Mouse (Mus musculus) embryo, embryonic 9.5 days (tissue): ENCODE results near the gene Olfr1367.

Experiments used
- DNase-seq: peaks from one replicate; pipeline ENCODE4 v3.0.0-alpha.2; 2017; ENCODE audit errors: extremely low spot score

Olfr1367 gene

DNA sequence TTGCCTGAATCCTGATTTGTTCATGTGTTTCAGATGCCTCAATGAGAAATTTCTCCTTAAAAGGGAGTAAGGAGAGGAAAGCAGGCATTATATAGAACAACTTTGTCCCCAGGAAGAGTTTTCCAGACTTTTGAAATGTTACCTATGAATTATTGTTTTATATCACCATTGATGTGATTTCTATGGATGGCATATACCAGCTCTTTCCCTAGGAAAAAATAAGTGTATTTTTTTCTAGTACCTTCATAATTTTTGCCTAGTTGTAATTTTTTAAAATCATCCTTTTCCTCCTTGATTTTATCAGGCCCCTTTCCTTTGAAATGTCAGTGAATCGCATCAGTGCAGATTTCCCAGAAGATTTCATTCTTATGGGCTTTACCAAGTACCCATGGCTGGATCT lies at the start of gene Olfr1367:
TSS of gene Olfr1367 (plus strand) at position 301 of the 400 bp plus-strand sequence.
- no peak for DNase-seq

DNA sequence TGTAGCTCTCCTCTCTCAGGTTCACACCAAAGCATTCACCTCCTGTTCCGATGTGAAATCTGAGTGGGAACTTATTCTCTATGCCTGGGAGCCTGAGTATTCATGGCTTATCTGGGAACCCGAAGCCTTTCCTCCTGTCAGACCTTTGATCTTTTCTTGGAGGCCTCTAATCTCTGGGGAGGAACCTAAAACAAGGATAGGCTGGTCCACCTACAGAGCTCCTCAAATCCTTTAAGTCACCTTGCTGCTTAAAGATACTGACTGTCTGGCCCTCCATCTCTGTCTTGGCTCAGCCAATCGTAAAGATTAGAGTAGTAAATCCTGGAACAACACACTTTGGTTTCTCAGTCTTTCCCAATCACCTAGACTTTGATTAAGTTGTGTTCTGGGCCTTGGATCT lies 48.2 kb upstream of the Olfr1367 start:
- no peak for DNase-seq

DNA sequence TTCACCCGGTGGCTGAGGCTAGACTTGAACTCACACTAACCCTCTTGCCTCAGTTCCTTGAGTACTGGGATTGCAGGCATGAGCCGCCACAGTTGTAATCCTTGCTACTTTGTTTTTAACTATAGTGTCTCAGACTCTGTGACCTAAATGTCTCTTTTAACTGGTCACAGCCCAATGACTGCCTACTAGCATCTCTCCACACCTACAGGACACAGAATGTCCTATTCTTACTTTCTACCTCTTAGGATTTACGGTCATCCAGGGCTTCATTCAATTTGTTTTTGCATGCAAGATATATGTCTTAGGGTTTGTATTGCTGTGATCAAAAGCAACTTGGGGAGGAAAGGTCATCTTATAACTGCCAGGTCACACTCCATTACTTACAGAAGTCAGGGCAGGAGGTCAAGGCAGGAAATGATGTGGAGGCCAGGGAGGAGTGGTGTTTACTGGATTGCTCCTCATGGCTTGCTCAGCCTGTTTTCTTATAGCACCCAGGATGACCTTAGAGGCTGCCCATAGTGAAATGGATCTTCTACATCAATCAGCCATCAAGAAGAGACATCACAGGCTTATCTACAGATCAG lies 42.1 kb upstream of the Olfr1367 start:
- peak; percentile 30 for DNase-seq

DNA sequence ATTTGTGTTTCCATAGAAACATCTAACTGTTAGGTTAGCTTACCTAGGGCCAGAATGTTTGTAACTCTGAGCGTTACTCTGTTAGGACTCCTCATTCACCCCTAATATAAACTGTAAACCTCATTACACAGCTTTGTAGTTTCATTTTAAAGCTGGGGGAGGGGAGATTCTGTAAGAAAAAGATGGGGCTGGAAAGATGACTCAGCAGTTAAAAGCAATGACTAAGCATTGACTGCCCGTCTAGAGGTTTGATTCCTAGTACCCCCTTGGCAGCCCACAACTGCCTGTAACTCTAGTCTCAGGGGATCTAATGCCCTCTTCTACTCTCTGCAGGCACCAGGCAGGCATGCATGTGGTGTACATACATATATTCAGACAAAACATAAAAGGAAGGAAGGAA lies 36.9 kb upstream of the Olfr1367 start:
- DNase-seq, result no peak

DNA sequence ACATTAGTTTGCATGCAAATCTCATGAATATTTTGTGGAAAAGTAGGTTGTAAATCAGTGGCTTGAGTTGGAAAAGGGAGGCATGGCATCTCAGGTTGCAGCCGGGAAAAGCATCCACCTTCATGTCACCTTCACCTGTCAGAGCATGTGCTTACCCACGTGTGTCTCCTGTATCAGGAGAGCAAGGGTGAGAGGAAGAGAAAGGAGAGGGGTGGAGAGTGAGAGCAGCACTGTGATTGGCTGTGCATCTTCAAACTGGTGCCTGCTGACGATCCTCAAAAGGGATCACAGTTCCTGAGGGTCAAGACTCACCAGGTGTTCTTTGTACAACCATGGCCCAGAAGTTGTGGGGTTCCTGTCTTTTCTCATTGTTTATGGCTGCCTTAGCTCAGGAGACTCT lies 34.8 kb upstream of the Olfr1367 start, which contains the start of gene Gpx6:
TSS of gene Gpx6 (plus strand) at position 200 of the 400 bp plus-strand sequence.
- no peak for DNase-seq

DNA sequence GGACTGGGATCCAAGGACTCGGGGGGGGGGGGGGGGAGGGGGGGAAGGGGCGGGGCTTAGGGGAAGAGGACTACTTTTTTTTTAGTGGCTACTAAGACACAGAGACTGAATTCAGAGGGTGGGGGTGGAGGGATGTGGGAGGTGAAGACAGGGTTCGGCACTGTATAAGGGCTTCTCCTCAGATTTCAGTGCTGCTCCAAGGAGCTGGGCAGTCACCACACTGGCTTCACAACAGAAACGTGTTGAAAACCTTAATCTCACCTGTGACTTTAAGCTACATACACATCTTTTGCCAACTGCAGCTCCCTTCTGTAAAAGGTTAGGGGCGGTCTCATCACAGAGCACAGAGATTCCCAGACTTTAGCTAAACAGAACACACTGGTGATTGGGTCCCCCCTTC lies 33.9 kb upstream of the Olfr1367 start:
- no peak for DNase-seq

DNA sequence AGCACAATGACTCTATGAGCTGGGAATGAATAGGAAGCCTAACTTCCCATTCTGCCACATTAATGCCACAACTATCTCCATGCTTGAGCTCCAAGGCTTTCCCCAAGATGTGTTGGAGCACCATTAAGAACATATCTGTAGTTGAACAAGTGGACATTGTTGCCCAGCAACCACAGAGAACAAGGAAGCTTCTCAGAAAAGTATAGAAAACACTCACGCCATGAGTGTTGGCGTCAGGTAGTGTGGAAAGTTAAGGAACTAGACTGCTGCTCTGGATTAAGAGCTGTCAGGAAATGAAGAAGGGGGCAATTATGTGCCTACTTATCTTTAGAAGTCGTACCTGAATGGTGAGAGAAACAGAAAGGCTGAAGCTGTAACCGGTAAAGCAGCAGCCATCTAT lies 32.8 kb upstream of the Olfr1367 start:
- DNase-seq, result no peak

DNA sequence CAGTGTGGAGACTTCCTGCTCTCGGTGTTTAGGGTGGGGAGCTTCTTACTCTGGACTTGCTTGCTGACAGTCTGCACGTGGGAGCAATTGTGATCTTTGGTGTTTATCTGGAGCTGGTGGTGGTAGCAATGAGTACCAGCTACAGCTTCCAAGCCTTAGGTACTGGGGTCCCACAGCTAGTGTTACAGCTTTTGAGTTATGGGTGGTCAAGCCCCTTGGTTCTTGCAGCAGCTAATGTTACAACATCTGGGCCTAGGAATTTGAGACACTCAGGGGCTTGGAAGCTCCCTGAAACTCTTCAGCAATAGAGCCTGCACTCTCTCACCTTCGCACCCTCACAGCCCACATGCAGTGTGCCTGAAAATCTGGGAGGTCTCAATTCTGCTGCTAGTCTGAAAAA lies 26.4 kb upstream of the Olfr1367 start:
- no peak for DNase-seq

DNA sequence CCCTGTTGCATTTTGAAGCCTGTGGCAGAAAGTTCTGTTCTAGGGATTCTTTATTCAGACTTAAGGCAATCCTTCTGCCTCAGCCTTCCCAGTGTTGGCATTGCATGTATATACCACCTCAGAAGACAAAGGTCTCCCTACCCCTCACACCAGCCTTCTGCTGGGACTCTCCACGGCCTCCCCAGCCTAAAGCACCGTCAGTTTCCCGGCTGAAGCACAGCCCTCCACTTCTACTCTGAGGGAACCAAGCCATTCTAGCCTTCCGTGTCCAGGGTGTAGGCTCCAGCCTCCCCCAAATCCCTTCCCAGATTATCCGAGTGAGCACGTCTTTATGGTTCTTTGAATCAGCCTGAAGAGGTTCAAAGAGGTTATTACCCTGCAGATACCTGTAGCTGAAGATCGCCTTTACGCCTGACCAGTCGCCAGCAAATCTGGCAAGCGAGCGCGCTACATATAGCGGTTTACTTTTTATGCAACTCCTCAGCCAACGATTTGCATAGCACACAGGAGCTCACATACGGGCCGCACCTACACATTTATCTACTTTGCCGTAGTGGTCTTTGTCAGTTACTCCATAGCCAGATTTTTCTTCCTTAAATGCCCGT lies 24.7 kb upstream of the Olfr1367 start:
- peak; percentile 70 for DNase-seq

DNA sequence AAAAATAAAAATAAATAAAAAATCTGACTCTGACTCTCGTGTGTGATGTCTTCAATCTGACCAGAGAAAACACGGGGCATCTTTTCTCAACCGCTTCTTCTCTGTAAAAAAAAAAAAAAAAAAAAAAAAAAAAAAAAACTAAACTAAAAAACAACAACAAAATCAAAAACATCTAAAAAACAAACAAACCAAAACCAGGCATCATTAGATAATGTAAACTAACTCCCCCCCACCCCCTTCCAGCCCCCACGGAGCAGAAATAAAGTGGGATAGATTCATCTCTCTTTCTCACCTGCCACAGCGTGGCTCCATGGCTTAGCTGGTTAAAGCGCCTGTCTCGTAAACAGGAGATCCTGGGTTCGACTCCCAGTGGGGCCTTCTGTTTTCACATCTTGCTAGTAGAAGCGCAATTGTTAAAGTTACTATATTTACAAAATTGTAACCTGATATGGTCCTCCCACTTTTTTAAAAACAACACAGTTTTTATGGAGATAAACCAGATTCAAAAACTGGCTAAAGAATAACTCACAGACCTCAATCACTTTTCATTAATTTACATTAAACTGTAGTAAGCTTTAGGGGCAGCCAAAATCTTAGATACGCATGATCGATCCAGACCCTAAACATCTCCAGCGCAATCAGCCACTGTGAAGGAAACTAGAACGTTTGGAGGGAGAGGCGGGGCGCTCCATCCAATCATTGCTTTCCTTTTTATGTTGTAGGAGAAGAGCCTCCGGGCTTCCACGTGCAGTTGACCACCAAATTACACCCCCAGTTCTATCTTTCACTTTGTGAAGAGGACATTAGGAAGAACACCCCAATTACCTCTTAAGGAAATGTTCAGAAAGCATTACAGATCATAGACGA lies 24.0 kb upstream of the Olfr1367 start:
- DNase-seq, result peak; percentile 86

DNA sequence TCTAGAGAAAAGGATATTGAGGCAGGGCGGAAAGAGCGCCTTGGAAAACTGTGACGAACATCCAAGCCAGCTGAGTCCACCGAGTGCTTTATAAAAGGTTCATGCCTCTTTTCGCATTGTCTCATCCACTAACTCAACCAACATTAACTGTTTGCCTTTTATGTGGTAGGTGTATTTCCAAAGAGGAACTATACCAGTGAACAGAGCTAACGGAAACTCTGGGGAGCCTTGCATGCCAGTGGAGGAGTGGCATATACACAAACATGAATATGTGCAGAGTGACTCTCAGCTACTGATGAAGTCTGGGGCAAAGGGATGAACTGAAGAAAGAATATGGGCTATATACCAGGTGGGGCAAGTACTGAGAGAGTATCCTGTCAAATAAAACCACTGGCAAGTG lies 23.3 kb upstream of the Olfr1367 start:
- DNase-seq, result no peak

DNA sequence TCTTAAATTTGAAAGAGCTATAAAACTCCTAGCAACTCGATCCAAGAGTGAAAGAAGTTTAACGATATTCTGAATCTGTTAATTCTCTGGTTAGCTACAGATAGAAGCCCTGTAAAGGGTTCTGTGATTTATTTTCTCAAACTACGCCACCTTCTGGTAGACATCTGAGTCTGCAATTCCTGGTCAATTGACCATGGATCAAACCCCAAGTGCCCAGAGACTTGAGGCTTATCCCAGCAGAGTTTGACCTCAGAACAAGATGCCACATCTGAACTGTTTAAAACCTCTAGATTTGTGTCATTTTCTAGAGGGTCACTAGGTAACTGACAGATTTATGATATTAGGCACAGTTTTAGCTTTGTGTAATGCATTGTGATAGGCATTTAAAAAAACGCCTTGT lies 20.5 kb upstream of the Olfr1367 start:
- peak; percentile 65 for DNase-seq

DNA sequence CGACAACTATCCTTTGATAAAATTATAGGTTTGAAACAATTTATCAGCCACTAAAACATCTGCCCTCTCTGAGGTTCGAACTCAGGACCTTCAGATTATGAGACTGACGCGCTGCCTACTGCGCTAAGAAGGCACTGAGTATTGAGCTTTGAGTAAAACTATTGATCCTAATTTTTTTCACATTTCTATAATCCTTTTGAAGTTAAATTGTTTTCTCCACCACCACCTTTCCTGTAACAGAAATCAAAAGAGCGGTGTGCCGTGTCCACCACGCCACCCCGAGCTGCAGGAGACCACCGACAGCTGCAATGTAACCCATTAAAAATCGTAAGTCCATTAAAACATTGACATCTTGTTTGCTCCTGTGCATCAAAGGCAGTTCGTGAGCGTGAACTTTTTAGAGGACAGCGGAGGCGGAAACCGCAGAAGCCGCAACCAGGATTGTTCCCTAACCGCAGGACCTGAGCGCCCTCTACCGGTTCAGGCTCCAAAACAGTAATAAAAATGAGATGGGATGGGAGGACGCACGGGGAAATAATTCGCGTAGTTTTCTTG lies 20.0 kb upstream of the Olfr1367 start:
- DNase-seq, result peak; percentile 88

DNA sequence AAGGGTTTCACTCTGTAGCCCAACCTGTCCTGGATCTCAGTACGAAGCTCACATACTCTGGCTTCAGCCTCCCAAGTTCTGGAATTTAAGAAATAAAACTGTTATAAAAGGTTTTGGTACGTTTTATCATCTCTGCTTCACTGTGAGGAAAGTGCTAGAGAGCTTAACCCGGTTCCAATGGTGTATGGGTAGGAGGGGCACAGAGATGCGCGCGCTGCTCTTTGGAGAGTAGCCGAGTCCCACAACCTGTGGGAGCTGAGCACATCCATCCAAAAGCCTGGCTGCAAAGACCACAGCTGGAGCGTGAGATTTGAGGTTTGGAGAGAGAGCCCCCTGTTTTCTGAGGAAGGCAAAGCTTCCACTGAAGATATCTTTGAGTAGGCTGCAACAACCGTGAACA lies 19.3 kb upstream of the Olfr1367 start:
- peak; percentile 65 for DNase-seq

DNA sequence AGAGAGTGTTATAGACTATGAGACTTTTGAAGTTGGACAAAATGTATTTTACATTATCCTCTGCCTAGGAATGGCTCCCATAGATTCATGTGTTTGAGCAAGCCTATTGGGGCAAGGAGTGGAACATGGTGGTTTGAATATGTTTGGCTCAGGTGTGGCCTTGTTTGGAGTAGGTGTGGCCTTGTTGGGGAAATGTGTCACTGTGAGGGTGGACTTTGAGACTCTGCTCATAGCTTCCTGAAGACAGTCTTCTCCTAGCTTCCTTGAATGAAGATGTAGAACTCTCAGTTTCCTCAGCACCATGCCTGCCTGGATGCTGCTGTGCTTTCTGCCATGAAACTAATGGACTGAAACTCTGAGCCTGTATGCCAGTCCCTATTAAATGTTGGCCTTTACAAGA lies 3.9 kb downstream of the Olfr1367 start:
- DNase-seq, result no peak

DNA sequence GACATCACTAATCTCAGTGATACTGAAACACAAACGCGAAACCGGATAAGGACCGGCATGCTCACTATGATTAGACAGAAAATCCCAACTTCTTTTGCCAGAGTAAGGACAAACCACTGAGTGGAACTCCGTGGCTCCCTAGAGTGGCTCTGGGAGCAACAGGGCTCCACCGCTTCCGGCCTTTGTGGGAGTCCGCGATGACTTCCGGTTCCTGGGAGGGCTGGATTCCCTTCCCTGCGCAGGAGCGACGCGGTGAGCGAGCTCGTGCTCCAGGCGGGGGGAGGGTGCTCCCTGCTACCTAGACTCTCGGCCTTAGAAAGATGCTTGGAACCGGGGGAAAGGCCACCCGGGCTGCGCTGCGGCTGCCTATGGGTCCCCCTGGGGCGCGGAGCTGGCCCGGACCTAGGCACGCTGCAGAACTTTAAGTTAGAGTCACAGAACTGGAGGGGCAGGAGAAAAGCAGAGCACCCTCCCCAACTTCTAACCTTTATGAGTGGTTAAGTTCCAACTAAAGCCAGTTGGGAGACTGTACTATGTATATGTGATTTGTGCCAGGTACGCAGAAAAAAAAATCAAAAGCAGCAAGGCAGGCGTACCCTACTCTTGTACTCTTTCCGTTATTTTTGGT lies 16.0 kb downstream of the Olfr1367 start, which contains the start of gene Zscan12:
TSS of gene Zscan12 (plus strand) at position 200 of the 628 bp plus-strand sequence.
- DNase-seq, result peak; percentile 87

DNA sequence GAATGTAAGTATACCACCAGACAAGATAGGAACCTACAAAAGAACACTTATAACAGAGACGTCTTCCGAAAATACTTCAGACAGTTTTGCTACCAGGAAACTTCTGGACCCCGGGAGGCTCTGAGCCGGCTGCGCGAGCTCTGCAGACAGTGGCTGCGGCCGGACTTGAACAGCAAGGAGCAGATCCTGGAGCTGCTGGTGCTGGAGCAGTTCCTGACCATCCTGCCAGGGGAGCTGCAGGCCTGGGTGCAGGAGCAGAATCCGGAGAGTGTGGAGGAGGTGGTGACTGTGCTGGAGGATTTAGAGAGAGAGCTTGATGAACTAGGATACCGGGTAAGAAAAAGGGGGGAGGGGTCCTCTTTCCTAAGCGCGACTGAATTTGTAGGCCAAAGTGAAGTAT lies 17.0 kb downstream of the Olfr1367 start:
- peak; percentile 7 for DNase-seq

DNA sequence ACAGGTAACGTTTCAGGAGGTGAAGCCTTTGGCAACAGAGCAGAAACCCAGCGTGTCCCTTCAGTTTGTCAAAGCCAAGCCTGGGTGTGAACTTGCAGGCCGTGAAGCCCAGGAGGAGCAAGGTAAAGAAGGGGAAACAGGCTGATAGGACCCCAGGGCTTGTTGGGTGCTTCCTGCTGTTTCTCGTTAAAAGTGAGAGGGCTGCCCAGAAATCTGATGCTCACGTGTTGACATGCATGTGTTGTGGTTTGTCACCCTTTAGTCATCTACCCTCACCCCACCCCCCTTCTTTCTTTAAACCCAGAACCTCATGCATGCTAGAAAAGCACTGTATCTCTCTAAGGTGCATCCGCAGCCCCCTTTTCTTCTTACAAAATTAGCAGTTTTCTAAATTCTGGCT lies 19.9 kb downstream of the Olfr1367 start:
- no peak for DNase-seq

DNA sequence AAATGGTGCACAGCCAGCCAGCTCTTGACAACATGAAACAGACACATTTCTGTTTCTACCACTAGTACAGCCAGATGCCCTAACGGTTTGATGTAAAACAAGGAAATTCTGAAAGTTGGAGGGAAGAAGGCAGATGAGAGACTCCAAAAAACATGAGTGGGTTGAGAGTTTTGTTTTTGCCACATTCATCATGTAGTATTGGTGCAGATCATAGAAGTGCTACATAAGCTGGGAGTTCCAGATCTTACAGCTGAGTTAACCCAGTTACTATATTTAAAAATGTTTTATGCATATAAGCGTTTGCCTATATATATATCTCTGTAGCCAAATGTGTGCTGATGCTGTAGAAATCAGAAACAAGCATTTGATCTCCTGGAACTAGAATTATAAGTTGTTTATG lies 26.0 kb downstream of the Olfr1367 start:
- no peak for DNase-seq

DNA sequence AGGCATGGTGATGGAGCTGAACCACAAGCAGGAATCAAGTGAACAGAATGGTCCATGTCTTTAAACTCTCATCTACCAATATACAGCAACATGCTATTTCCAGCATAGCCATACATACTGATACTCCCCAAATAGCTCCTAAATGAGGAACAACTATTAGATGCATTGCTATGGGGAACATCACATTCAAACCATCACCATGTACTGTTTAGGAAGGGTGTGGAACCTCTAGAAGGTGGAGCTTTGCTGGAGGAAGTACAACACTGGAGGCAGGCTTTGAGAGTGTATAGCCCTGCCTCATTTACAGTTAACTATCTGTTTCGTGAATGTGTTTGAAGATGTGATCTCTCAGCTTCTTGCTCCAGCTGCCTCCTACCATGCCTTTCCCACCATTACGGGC lies 31.1 kb downstream of the Olfr1367 start:
- DNase-seq, result no peak

DNA sequence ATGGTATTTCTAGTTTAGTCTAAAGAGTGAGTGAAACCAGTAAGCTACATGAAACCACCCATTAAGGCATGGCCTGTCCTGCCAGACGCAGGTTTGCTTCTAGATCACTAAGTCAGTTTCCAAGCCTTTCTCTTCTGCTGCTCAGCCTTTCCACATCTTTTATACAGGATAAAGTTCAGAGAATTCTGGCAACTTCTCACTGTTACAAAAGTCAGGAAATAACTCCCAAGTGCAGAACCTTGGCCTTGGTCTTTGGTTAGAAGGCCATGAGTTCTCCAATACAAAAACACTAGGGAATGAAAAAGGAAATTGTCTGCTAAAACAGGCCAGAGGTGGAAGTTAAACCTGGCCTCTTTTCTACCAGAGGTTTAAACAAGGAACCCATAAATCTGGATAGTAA lies 48.5 kb downstream of the Olfr1367 start:
- DNase-seq, result no peak

DNA sequence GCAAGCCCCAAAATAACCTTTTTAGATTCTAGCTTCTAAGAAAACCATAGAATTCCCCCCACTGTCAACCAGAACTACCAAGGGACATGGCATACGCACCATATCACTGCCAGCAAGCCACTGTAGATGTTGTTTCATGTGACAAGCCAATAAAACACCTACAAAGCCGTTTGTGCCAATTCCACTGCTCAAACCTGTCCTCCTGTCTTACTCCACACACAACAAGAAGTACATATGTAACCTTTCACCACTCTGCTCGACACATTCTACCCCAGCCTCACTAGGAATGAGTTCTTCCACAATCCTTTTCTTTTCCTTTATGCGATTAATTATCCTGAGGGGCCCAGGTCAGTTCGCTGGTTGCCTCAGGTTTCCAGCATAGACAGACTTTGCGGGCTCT lies 48.9 kb downstream of the Olfr1367 start:
- no peak for DNase-seq
